Mouse (Mus musculus): ENCODE results near the gene Tecr. TPM values are rescaled to one million over a fixed set of nuclear protein-coding genes. Genes with fewer than 3 reads are reported as not detected.
"Not testable (repeated sequence)": the region's sequence is repeated elsewhere in the genome, so short reads cannot be mapped to it uniquely, and the experiment has no call there.

The Tecr gene
- polyA plus RNA-seq, 1 experiment = 857 TPM

GRCm38 (mm10) chr8:83618566-83618965, 10.8 kb upstream of the Tecr start:
- no peak for DNase-seq (ENCODE audit: low read depth)

DNA sequence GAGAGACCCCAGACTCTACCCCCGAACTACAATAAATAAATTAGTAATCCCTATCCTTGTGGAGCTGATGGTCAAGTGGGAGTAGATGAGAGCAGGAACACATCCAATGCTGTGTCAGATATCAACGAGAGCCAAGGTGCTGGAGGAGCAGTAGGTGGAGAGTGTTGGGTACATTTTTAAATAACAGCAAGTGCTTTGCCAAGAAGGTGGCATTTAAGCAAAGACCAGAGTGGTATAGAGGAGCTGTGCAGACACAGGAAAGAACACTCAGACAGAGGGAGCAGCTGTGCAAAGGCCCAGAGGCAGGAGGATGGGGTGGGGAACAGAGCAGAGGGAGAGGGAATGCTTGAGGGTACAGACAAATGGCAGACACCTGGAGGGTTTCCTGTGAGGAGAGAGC, 9.3 kb upstream of the Tecr start:
- no peak for DNase-seq (ENCODE audit: low read depth)

DNA sequence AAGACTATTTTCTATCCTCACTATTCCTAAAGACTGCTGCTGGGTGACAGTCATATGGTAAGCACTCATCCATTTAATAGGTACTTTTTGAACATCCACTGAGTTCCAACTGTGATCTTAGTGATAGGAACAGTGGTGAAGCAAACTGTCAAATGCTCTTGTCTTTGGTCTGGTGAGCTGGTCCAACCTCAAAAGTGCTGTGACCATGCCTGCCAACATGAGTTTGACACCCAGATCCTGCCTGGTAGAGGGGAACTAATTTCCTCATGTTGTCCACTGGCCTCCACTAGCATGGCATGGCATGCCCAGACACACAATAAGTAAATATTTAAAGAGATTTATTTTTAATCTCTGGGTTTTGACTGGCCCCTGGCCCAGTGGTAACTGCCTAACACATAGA, 8.9 kb upstream of the Tecr start:
- DNase-seq (ENCODE audit: low read depth) = no peak

DNA sequence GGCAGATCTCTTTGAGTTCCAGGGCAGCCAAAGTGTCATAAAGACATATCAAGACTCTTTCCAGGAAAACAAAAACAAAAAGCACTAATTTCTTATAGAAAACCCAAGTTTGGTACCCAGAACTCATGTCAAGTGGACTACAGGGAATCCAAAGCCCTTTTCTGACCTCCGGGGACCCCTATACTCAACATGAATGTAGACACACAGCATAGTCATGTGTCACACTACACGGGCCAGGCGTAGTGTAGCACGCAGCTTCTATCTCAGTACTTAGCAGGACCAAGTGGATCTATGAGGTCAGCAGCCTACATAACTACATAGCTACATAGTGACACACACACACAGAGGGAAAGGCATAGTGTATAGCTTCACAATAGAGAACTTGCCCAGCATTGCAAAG, 5.9 kb upstream of the Tecr start:
- no peak for DNase-seq (ENCODE audit: low read depth)

DNA sequence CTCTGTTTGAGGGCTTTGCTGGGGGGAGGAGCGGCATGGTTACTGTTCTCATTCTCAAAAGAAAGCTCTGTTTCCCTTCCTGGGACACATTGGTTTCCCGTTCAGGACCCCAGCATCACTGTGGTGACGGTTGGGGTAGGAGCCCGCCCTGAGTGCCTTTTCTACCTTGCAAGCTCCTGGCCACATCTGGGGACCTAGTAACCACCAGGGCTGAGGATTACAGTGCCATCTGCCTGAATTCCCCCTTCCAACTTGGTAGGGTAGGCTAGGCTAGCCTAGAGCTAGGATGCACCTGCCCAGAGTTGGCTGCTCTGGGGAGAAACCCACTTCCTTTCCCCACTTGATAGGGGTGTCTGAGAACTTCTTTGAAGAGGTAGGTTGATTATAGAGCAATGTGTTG, 4.2 kb upstream of the Tecr start:
- no peak for DNase-seq (ENCODE audit: low read depth)

DNA sequence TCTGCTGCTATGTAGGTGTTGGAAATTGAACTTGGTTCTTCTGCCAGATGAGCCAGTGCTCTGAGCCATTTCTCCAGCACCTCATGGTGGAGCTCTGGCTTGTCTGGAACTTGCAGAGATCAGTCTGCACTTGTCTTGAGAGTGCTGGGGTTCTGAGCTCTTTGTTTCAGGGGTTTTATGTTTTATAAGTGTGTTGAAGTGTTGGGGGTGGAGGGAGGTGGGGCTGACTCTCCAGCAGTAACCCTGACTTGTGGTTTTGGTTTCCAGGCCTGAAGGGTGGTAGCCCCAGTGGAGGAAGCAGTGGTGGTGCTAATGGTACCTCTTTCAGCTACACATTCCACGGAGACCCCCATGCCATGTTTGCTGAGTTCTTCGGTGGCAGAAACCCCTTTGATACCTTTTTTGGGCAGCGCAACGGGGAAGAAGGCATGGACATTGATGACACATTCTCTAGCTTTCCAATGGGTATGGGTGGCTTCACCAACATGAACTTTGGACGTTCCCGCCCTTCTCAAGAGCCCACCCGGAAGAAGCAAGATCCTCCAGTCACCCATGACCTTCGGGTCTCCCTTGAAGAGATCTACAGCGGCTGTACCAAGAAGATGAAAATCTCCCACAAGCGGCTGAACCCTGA, 1.9 kb upstream of the Tecr start:
- no peak for DNase-seq (ENCODE audit: low read depth)

DNA sequence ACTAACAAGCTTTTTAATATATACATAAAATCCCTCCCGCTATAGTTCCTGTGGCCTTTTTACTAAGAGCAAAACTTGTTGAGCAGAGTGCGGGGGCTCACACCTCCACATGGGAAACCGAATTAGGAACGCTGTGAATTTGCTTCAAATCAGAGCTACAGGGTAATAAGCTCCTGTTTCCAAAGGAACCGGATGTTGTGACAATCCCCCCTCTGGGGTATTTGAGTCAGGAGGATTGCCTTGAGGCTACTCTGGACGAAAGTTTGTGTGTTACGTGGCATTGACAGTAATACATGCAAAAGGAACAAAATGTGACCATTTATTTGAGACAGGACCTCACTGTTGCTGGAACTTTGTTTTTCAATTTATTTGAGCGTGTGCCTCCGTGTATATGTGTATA, 1.3 kb upstream of the Tecr start:
- DNase-seq (ENCODE audit: low read depth) = no peak

DNA sequence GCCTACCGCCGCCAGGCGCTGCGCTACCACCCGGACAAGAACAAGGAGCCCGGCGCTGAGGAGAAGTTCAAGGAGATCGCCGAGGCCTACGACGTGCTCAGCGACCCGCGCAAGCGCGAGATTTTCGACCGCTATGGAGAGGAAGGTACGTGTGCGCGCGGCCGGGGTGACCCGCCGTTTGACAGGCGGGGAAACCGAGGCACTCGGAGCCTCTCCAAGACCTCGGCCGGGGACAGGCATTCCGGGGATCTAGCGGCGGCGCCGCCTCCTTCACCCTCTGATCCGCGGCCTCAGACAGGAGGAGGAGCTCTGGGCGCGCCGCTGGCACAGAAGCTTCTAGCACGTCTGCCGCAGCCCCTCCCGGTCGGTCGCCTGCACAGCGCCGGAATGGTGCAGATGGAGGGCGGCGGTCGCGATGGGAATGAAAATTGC, 643 bp upstream of the Tecr start:
- DNase-seq (ENCODE audit: low read depth) = no peak

DNA sequence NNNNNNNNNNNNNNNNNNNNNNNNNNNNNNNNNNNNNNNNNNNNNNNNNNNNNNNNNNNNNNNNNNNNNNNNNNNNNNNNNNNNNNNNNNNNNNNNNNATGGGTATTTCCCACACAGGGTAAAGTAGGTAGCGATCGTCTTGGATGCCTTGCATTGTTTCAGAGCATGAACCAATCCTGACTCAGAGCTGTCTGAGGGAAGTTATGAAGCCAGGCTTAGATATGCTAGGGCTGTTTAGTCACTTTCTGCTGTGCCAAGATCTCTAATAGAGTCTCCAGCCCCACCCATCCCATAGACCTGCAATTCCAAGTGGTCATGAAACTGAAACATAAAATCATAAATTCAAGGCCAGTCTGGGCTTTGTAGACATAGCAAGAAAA, 5.1 kb downstream of the Tecr start:
- DNase-seq (ENCODE audit: low read depth) = no peak

DNA sequence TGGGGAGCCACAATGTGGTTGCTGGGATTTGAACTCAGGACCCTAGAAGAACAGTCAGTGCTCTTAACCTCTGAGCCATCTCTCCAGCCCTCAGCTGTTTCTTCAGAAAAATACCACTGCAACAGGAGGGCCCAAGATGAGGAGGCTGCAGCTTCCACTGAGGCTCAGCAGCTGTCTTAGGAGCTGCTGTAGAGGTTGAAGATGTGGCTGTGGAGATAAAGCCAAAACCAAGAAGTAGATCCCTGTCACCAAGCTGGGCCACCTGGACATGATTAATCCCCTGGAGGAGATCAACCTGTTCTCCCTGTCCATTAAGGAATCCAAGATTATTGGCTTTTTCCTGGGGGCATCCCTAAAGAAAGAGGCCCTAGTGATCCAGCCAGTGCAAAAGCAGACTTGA, 8.0 kb downstream of the Tecr start:
- no peak for DNase-seq (ENCODE audit: low read depth)

GRCm38 (mm10) chr8:83598146-83598545, 9.6 kb downstream of the Tecr start:
- no peak for DNase-seq (ENCODE audit: low read depth)

- DNase-seq (ENCODE audit: low read depth) = no peak
Observed at GRCm38 (mm10) chr8:83596369-83596768, 11.4 kb downstream of the Tecr start.

- DNase-seq (ENCODE audit: low read depth) = not testable (repeated sequence)
Observed at GRCm38 (mm10) chr8:83595050-83595345, 12.8 kb downstream of the Tecr start.

- no peak for DNase-seq (ENCODE audit: low read depth)
Observed at GRCm38 (mm10) chr8:83594167-83595049, 13.4 kb downstream of the Tecr start.

GRCm38 (mm10) chr8:83593325-83594166, 14.2 kb downstream of the Tecr start:
- DNase-seq (ENCODE audit: low read depth) = no peak

GRCm38 (mm10) chr8:83592682-83593081, 15.1 kb downstream of the Tecr start:
- DNase-seq (ENCODE audit: low read depth) = no peak

GRCm38 (mm10) chr8:83590488-83591023, 17.2 kb downstream of the Tecr start:
- no peak for DNase-seq (ENCODE audit: low read depth)

DNA sequence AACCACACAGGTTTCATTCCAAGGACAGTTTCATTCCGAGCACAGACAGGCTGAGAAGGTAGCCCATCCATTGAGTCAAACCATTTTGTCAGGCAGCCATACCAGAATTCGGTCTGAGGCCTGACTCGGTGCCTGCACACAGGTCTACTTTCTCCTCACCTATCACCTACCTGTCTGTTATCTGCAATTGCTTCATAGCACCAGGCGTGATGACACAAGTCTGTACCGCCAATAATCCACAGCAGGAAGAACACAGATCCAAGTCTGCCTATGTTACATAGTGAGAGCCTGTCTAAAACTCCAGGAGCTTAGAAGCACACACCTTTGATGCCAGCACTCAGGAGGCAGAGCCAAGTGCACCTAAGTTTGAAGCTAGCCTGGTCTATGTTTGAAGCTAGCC, 18.9 kb downstream of the Tecr start:
- DNase-seq (ENCODE audit: low read depth) = no peak

DNA sequence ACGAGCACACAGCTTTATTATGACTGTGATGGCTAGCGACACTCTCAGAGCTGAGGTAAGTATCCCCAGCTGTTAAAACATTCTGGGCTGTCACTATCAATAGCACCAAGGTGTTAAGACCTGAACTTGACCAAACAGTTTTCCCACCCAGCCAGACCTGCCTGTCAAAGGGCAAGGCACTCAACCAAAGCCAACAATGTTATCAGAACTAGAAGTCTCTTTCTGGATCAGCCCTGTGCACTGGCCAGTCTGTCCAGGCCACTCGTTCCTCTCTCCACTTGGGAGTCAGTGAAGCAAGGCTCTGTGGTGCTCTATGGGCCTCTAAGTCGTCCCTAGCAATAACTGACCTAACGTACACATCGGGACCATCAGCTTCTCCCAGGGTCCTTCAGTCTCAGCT, 20.1 kb downstream of the Tecr start:
- no peak for DNase-seq (ENCODE audit: low read depth)

GRCm38 (mm10) chr8:83585333-83585732, 22.4 kb downstream of the Tecr start:
- DNase-seq (ENCODE audit: low read depth) = no peak

DNA sequence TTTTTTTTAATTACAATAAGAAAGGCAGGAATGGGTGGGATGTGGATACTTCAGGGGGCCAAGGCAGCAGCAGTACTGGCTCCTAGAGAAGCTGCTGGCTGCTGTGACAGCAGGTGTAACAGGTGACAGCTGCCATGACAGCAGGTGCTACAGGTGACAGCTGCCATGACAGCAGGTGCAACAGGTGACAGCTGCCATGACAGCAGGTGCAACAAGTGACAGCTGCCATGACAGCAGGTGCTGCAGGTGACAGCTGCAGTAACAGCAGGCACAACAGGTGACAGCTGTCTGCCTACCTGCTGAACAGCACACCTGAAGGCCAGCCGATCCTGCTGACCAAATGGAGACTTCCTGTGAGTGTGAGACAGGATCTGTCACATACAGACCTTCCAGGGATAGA, 23.0 kb downstream of the Tecr start:
- DNase-seq (ENCODE audit: low read depth) = no peak

DNA sequence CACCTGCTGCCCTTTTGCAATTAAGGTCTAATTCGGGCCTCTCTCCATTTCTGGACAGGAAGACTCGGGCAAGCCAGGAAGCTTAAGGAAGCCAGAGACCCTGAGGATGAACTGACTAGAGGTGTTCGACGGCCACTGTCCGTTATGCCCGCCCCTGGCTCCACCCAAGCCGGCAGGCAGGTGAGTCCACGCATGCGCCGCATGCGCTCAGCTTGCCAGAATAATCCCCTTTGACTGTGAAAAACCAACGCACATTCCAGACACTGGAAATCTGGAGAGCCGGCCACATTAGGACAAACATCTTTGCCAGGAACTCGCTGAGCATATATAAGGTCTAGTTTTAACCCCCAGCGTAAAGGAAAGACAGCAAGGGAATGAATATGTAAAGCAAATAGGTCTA, 24.5 kb downstream of the Tecr start:
- no peak for DNase-seq (ENCODE audit: low read depth)

Measured in gonadal fat pad, adult 2 months (tissue).